Mouse (Mus musculus) macrophage (primary cell): Measurements from ENCODE around the gene Ust. TPM values are rescaled to one million over a fixed set of nuclear protein-coding genes. Genes with fewer than 3 reads are reported as not detected.

Experiments used
- H3K27ac ChIP-seq: fragments of 350-480 bp; formaldehyde crosslinking; 2 replicates; pipeline ENCODE4 v1.9.0; 2021
- H3K36me3 ChIP-seq: fragments of 350-480 bp; formaldehyde crosslinking; 2 replicates; pipeline ENCODE4 v1.9.0; 2021; ENCODE audit errors: inconsistent target
- H3K4me3 ChIP-seq: fragments of 350-480 bp; formaldehyde crosslinking; 2 replicates; pipeline ENCODE4 v1.9.0; 2021; ENCODE audit errors: inconsistent target
- H3K79me2 ChIP-seq: fragments of 350-480 bp; formaldehyde crosslinking; 2 replicates; pipeline ENCODE4 v1.9.0; 2021; ENCODE audit errors: inconsistent target
- WGBS: methylation state at CpG from one replicate; pipeline ENCODE4 v1.1.7; 2026; ENCODE audit warnings: inconsistent platforms; ENCODE audit not compliant: missing documents; 5-methylcytosine and 5-hydroxymethylcytosine counted together
- polyA plus RNA-seq: library from polyadenylated mRNA; stranded (reverse); fragments of 250-400 nt; gene quantifications from 3 replicates; pipeline ENCODE4 v1.2.4, GENCODE M21; 2018; ENCODE audit warnings: inconsistent platforms

Gene Ust
- polyA plus RNA-seq, 1 experiment from 2014 or later, result 2.4 TPM

GRCm38 (mm10) chr10:8185586-8185985 lies 333.0 kb downstream of the Ust start:
- Histone ChIP-seq H3K79me2 (no peaks in the 10 kb centered on the region), H3K27ac (no peak overlapping the region), H3K36me3 (no peaks in the 10 kb centered on the region), H3K4me3 (no peak overlapping the region)
- 98% methylated on average over 4 of the region's 4 CpGs for WGBS

GRCm38 (mm10) chr10:8184711-8185110 lies 333.9 kb downstream of the Ust start:
- Histone ChIP-seq H3K4me3 (no peak overlapping the region), H3K36me3 (no peaks in the 10 kb centered on the region), H3K27ac (no peak overlapping the region), H3K79me2 (no peaks in the 10 kb centered on the region)
- WGBS, result 56% methylated on average over 9 of the region's 9 CpGs

GRCm38 (mm10) chr10:8183171-8183570 lies 335.5 kb downstream of the Ust start:
- H3K79me2 ChIP-seq, result no peaks in the 10 kb centered on the region
- 96% methylated on average over 5 of the region's 7 CpGs for WGBS
- H3K4me3 ChIP-seq, result no peak overlapping the region
- H3K36me3 ChIP-seq, result no peaks in the 10 kb centered on the region
- H3K27ac ChIP-seq, result no peak overlapping the region

DNA sequence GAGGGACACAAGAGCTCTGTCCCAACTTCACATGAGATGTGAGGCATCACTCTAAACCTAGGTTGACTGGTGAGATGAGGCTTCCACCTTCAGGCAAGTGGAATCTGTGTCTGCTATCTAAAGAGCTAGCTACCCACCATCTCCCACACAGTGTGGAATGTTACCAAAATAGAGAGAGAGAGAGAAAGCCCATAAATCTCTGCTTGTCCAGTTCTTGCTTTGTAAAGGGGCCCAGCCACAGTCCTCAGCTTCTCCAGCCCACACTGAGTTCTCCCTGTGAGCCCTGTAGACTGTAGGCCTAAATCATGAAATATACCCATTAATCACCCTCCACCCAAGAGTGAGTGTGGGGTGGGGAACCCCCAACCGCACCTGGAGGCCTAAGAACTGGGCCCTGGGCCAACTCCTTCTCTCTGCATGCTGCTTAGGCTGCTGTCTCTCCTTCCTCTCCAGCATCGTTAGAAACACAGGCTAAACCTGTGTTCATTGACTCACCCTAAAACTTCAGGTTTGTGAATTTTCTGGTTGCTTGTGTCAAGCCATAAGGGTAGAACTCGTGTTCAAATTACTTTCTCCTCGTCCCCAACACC lies 336.9 kb downstream of the Ust start:
- no peaks in the 10 kb centered on the region for H3K36me3 ChIP-seq
- WGBS, result 39% methylated on average over 4 of the region's 4 CpGs
- H3K27ac ChIP-seq, result no peak overlapping the region

GRCm38 (mm10) chr10:8177618-8178017 lies 341.0 kb downstream of the Ust start:
- Histone ChIP-seq H3K27ac (no peak overlapping the region), H3K36me3 (no peaks in the 10 kb centered on the region), H3K4me3 (no peak overlapping the region), H3K79me2 (no peaks in the 10 kb centered on the region)
- WGBS, result 51% methylated on average over 5 of the region's 5 CpGs

More for the DNA sequence above, 336.9 kb downstream of the Ust start:
- no peak overlapping the region for H3K4me3 ChIP-seq
- H3K79me2 ChIP-seq, result no peaks in the 10 kb centered on the region

GRCm38 (mm10) chr10:8176351-8177053 lies 342.1 kb downstream of the Ust start:
- Histone ChIP-seq H3K79me2 (no peaks in the 10 kb centered on the region), H3K4me3 (no peak overlapping the region), H3K36me3 (no peaks in the 10 kb centered on the region), H3K27ac (no peak overlapping the region)
- 20% methylated on average over 13 of the region's 13 CpGs for WGBS

- Histone ChIP-seq H3K79me2 (no peaks in the 10 kb centered on the region), H3K4me3 (no peak overlapping the region), H3K27ac (no peak overlapping the region), H3K36me3 (no peaks in the 10 kb centered on the region)
- WGBS, result 29% methylated on average over 3 of the region's 3 CpGs
Observed at GRCm38 (mm10) chr10:8176008-8176350, 342.6 kb downstream of the Ust start.

DNA sequence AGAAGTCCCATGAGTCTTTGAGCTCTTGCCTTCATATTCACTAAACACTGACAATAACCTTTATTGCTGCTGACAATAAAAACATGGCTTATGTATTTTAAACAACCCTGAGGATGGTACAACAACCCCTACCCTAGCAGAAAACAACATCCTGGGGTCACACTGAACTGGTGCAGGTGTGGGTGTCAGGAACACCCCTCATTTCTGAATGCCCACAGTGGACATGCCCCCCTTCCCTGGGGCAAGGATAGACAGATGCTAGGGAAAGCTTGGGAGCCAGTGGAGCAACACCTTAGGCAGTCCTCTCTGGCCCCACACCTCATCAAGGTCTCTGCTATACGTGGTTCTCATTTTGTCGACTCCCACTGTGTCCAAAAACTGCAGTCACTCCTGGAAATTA lies 343.9 kb downstream of the Ust start:
- Histone ChIP-seq H3K27ac (no peak overlapping the region), H3K36me3 (no peaks in the 10 kb centered on the region), H3K79me2 (no peaks in the 10 kb centered on the region), H3K4me3 (no peak overlapping the region)
- WGBS, result 82% methylated on average over 2 of the region's 2 CpGs

DNA sequence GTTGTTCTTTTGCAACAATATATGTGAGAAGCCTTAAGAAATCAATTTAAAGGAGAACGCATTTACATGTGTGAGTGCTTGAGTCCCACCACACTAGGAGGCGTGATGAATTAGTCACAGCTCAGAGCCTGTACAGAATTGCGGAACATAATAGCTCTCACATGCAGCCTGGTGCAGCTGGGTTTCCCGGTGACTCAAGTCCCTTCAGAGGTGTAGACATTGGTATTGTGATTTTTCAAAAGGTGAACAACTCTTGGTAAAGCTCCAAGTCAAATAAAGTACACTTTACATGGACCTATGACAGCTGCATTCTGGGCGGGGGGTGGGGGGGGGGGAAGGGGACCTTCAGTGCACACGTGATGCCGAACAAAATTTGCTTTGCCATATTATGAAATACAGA lies 344.4 kb downstream of the Ust start:
- Histone ChIP-seq H3K4me3 (no peak overlapping the region), H3K36me3 (no peaks in the 10 kb centered on the region), H3K79me2 (no peaks in the 10 kb centered on the region), H3K27ac (no peak overlapping the region)
- 89% methylated on average over 7 of the region's 7 CpGs for WGBS

DNA sequence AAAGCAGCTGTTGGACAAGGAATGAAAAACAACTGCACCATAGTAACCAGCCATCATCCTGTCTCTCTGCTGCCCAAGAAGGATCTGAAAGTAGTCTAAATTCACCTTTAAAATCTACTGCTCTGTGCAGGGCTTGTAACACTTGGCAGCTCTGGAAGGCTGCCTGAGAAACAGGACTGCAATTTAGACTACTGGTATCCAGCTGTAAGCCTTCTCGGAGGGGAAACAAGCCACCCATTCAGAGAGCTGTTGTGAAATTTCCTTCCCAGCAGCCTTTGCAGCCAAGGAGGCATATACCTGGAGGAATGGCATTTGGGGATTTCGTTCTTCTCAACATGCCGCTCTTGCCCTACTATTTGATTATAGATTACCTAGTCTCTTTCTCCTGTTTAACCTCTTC lies 345.6 kb downstream of the Ust start:
- H3K27ac ChIP-seq, result no peak overlapping the region
- no peak overlapping the region for H3K4me3 ChIP-seq
- 78% methylated on average over 3 of the region's 3 CpGs for WGBS
- H3K36me3 ChIP-seq, result no peaks in the 10 kb centered on the region
- no peaks in the 10 kb centered on the region for H3K79me2 ChIP-seq

DNA sequence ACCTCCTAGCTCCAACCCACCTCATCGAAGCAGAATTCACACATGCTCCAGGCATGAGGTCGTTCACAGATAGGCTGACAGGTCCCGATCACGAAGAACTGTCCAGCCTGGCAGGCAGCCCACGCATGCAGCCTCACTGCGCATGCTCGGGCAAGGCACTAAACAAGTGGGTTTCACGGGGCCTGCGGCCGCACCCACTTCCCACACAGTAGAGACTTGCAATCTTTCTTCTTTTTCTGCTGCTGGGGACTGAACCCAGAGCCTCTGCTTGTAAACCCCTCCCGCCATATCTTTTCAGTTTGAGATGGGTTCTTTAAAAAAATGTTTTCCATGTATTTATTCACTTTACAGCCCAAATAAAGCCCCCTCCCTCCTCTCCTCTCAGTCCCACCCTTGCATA lies 347.1 kb downstream of the Ust start:
- H3K27ac ChIP-seq, result no peak overlapping the region

More for the DNA sequence above, 347.1 kb downstream of the Ust start:
- no peaks in the 10 kb centered on the region for H3K79me2 ChIP-seq
- H3K36me3 ChIP-seq, result no peaks in the 10 kb centered on the region
- WGBS, result 96% methylated on average over 11 of the region's 11 CpGs
- no peak overlapping the region for H3K4me3 ChIP-seq
